Mouse (Mus musculus) heart, embryonic 12.5 days (tissue): ENCODE measurements around the gene Atp2c2. TPM values are rescaled to one million over a fixed set of nuclear protein-coding genes. Genes with fewer than 3 reads are reported as not detected.

Experiments
- ATAC-seq: fragments of 200-750 bp; cut with Nextera tagmentation; 2 replicates; pipeline ENCODE4 v1.8.0; 2017; ENCODE audit warnings: moderate TSS enrichment, moderate library complexity; ENCODE audit not compliant: insufficient number of reproducible peaks, low FRiP score
- H3K27ac ChIP-seq: fragments of 300-500 bp; sonication (generic); 2 replicates; pipeline ENCODE4 v1.5.1; 2016; ENCODE audit warnings: mild to moderate bottlenecking, moderate library complexity; ENCODE audit not compliant: poor library complexity, severe bottlenecking
- H3K27me3 ChIP-seq: fragments of 300-500 bp; sonication (generic); replicated peaks from 2 replicates; pipeline ENCODE4 v1.6.1; 2016; ENCODE audit warnings: mild to moderate bottlenecking, moderate library complexity
- H3K36me3 ChIP-seq: fragments of 300-500 bp; sonication (generic); 2 replicates; pipeline ENCODE4 v1.6.1; 2016; ENCODE audit warnings: mild to moderate bottlenecking, moderate library complexity
- H3K4me1 ChIP-seq: fragments of 300-500 bp; sonication (generic); replicated peaks from 2 replicates; pipeline ENCODE4 v1.6.1; 2016; ENCODE audit warnings: mild to moderate bottlenecking
- H3K4me2 ChIP-seq: fragments of 300-500 bp; sonication (generic); 2 replicates; pipeline ENCODE4 v1.6.1; 2016; ENCODE audit warnings: mild to moderate bottlenecking, moderate library complexity
- H3K4me3 ChIP-seq: fragments of 300-500 bp; sonication (generic); 2 replicates; pipeline ENCODE4 v1.5.1; 2016; ENCODE audit warnings: mild to moderate bottlenecking
- H3K9ac ChIP-seq: fragments of 300-500 bp; sonication (generic); 2 replicates; pipeline ENCODE4 v1.6.1; 2016; ENCODE audit warnings: mild to moderate bottlenecking, moderate library complexity
- H3K9me3 ChIP-seq: fragments of 300-500 bp; sonication (generic); replicated peaks from 2 replicates; pipeline ENCODE4 v1.6.1; 2016; ENCODE audit warnings: mild to moderate bottlenecking, moderate library complexity
- WGBS: fragments of 180-500 bp; shearing (Covaris S2); methylation state at CpG from one replicate; pipeline ENCODE4 v1.1.7; 2016; 5-methylcytosine and 5-hydroxymethylcytosine counted together
- polyA plus RNA-seq: library from polyadenylated mRNA; unstranded; fragments of >200 nt; fragmentation: Nextera tagmentation; extraction: Ambion mirVana; gene quantifications from 2 replicates; pipeline ENCODE4 v1.2.1, GENCODE M21; 2016

Gene Atp2c2
- polyA plus RNA-seq, 1 experiment from 2014 or later = 0.38 TPM

DNA sequence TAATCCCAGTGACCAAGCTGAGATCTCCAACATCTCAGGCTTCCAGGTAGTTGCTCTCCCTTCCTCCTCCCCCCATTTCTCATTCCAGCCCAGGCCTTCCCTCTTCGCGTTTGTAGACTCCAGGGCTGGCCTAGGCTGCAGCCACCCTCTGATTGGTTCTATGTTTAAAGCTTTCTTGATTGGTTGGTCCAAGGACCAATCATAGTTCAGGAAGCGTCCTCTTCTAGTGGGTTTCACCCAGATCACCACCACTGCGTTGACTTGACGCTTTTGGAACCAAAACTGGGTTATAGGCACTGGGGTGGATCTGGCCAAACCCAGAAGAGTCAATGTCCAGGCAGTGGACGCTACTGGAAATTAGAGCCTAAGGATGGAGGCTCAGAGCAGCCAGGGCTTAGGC, 22.5 kb downstream of the Atp2c2 start:
- no peak overlapping the region for H3K4me2 ChIP-seq
- no peaks in the 10 kb centered on the region for H3K9me3 ChIP-seq
- peaks cover 30% of the 10 kb centered on the region for H3K4me1 ChIP-seq
- ATAC-seq = no peak
- H3K27me3 ChIP-seq = 0 out of 2 replicates have a peak, but pooled peaks cover 7% of the 10 kb centered on the region
- H3K4me3 ChIP-seq = no peak overlapping the region
- no peak overlapping the region for H3K9ac ChIP-seq
- no peaks in the 10 kb centered on the region for H3K36me3 ChIP-seq
- no peak overlapping the region for H3K27ac ChIP-seq
- 56% methylated on average over 6 of the region's 6 CpGs for WGBS

DNA sequence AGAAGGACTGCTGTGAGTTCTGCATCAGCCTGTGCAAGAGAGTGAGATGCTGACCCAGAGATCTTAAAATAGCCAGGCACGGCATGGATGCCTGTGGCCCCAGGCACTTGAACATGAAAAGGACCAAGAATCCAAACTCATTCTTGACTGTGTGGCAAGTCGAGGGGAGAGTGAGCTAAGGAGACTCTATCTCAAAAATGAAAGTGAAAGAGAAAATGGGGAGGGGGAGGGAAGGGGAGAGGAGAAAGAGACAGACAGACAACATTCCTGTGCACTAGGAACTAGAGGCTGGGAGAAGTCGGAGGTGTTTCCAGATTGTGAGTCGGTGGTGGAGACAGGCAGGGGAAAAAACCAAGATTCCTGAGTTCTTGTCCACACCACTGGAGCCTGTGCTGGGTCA, 23.9 kb downstream of the Atp2c2 start:
- Histone ChIP-seq H3K27me3 (0 out of 2 replicates have a peak, but pooled peaks cover 7% of the 10 kb centered on the region), H3K4me3 (no peak overlapping the region), H3K9ac (0 out of 2 replicates have a peak overlapping the region, but pooled peaks have one; percentile 32), H3K9me3 (no peaks in the 10 kb centered on the region), H3K27ac (peak overlapping the region; percentile 73), H3K4me2 (peak overlapping the region; percentile 46), H3K4me1 (peaks cover 30% of the 10 kb centered on the region), H3K36me3 (no peaks in the 10 kb centered on the region)
- no peak; the same call in 1 of the 2 replicates for ATAC-seq
- 15% methylated on average over 4 of the region's 4 CpGs for WGBS

GRCm38 (mm10) chr8:119724596-119724995, 24.8 kb downstream of the Atp2c2 start:
- no peak for ATAC-seq
- no peaks in the 10 kb centered on the region for H3K36me3 ChIP-seq
- peak overlapping the region; percentile 73; the same call in 1 of the 2 replicates for H3K27ac ChIP-seq
- H3K4me3 ChIP-seq = no peak overlapping the region
- H3K27me3 ChIP-seq = 0 out of 2 replicates have a peak, but pooled peaks cover 6% of the 10 kb centered on the region
- peaks cover 25% of the 10 kb centered on the region for H3K4me1 ChIP-seq
- WGBS = 72% methylated on average over 6 of the region's 6 CpGs
- no peak overlapping the region for H3K9ac ChIP-seq
- no peak overlapping the region for H3K4me2 ChIP-seq
- no peaks in the 10 kb centered on the region for H3K9me3 ChIP-seq

GRCm38 (mm10) chr8:119727093-119727492, 27.3 kb downstream of the Atp2c2 start:
- Histone ChIP-seq H3K9me3 (no peaks in the 10 kb centered on the region), H3K4me3 (no peak overlapping the region), H3K36me3 (no peaks in the 10 kb centered on the region), H3K27me3 (no peaks in the 10 kb centered on the region), H3K4me1 (peaks cover 28% of the 10 kb centered on the region), H3K27ac (no peak overlapping the region), H3K4me2 (no peak overlapping the region), H3K9ac (no peak overlapping the region)
- no peak for ATAC-seq
- 56% methylated on average over 8 of the region's 8 CpGs for WGBS

DNA sequence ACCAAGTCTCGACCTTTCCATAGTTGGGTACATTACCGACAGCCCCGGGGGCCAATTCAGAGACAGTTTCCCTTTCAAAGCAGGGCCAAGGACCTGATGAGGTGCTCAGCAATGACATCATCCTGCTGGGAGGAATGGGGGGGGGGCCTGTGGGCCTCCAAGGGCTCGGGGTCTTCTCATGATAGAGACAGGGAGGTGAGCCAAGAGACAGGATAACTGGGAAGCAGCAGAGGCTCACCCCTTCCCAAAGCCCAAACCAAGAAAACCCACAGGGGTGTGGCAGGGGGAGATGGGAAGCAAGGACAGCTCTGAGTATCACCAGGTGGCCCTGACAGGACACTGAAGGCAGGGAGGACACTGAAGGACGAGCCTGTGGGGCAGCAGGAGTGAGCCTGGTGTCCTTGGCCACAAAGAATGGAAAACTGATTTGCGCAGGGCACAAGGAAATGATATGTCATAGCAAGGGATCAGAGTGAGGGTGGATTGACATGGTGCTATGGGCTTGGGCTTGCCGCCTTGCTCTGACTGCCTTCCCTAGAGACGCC, 28.6 kb downstream of the Atp2c2 start:
- H3K4me3 ChIP-seq = no peak overlapping the region
- no peaks in the 10 kb centered on the region for H3K9me3 ChIP-seq
- no peak overlapping the region for H3K9ac ChIP-seq
- no peak overlapping the region for H3K27ac ChIP-seq
- no peaks in the 10 kb centered on the region for H3K27me3 ChIP-seq
- no peak overlapping the region for H3K4me2 ChIP-seq
- no peak for ATAC-seq
- no peaks in the 10 kb centered on the region for H3K36me3 ChIP-seq
- WGBS = 78% methylated on average over 8 of the region's 8 CpGs
- H3K4me1 ChIP-seq = peaks cover 15% of the 10 kb centered on the region

DNA sequence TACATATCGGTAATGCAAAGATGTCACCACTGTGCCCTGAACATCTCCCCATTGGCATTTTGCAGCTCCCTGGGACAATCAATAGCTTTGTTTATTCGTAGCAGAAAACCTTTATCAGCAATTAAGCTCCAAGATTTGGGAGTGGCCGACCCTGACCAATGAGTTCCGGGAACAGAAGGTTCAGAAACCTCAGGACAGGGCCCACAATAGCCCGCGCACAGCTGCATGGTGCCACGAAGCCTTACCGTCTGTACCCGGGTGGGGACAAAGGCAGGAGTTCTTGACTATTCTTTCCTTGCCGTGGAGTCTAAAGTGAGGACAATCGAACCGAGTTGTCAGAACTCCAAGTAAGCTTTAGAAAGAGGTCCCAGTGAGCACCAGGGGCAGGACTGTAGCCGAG, 32.3 kb downstream of the Atp2c2 start:
- Histone ChIP-seq H3K9ac (no peak overlapping the region), H3K9me3 (no peaks in the 10 kb centered on the region), H3K36me3 (no peaks in the 10 kb centered on the region), H3K27me3 (no peaks in the 10 kb centered on the region), H3K4me3 (no peak overlapping the region), H3K4me2 (no peak overlapping the region), H3K4me1 (peaks cover 3% of the 10 kb centered on the region; the same call in 1 of the 2 replicates), H3K27ac (no peak overlapping the region)
- 81% methylated on average over 13 of the region's 13 CpGs for WGBS
- no peak for ATAC-seq

GRCm38 (mm10) chr8:119736348-119736917, 36.6 kb downstream of the Atp2c2 start:
- H3K4me1 ChIP-seq = peaks cover 10% of the 10 kb centered on the region
- 87% methylated on average over 10 of the region's 10 CpGs for WGBS
- no peak for ATAC-seq
- H3K36me3 ChIP-seq = no peaks in the 10 kb centered on the region
- no peaks in the 10 kb centered on the region for H3K27me3 ChIP-seq
- no peak overlapping the region for H3K4me2 ChIP-seq
- no peaks in the 10 kb centered on the region for H3K9me3 ChIP-seq
- H3K9ac ChIP-seq = no peak overlapping the region
- H3K4me3 ChIP-seq = no peak overlapping the region
- no peak overlapping the region for H3K27ac ChIP-seq

- Histone ChIP-seq H3K36me3 (no peaks in the 10 kb centered on the region), H3K27me3 (no peaks in the 10 kb centered on the region), H3K9me3 (no peaks in the 10 kb centered on the region), H3K4me1 (peaks cover 10% of the 10 kb centered on the region), H3K4me3 (no peak overlapping the region), H3K4me2 (no peak overlapping the region), H3K27ac (no peak overlapping the region), H3K9ac (no peak overlapping the region)
- ATAC-seq = no peak
- 65% methylated on average over 11 of the region's 11 CpGs for WGBS
These were observed 37.5 kb downstream of the Atp2c2 start for GRCm38 (mm10) chr8:119737093-119737900.

DNA sequence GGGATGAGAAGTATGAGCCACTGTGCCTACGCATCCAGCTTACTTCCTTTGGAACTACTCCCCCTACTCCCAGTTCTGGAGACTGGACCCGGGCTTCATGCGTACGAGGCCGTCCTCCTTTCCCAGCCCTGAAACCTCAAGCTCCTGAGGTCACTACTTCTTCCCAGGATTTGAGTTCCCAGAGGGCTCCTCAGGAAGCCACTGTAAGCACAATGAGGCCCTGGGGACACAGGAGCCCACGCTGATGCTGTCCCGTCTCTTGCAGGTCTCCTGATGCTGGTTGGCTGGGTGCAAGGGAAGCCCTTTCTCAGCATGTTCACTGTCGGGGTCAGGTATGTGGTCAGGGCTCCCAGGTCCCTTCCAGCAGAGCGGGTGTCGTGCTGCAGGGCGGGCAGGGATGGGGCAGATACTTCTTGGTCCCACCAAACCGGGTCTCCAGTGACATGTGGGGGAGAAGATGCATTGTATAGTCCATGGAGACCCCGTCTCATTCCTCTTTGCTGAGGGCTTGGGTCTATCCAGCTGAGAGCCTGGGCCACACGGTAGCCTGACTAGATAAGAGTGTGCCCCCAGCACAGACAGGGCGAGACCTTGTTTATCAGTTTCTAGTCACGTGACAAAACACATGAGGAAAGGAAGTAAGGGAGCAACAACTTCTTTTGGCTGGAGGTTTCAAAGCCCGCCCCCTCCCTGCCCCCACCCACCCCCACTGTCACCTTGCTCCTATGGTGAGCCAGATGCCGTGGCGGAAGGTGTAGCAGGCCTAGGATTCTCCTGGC, 38.5 kb downstream of the Atp2c2 start:
- Histone ChIP-seq H3K4me3 (no peak overlapping the region), H3K27ac (no peak overlapping the region), H3K9me3 (no peaks in the 10 kb centered on the region), H3K27me3 (no peaks in the 10 kb centered on the region), H3K4me1 (peaks cover 13% of the 10 kb centered on the region), H3K36me3 (no peaks in the 10 kb centered on the region), H3K9ac (no peak overlapping the region), H3K4me2 (no peak overlapping the region)
- no peak for ATAC-seq
- WGBS = 63% methylated on average over 19 of the region's 19 CpGs

DNA sequence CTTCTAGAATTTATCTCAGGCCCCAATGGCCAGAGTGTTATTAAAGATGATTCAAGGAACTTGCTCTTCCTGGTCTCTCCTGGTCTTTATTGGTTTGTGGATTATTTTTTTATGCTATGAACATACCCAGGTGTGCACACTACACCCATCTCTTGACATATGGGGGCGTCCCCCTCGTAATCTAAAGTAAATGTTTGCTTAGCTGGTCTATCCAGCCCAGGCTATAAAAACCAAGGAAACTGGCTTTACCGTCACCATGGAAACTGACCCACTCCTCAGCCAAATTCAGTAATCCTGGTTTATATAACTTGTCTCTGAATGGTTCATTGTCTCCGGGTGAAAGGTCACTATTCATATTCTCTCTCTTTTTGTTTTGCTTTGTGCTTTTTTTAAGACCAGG, 40.8 kb downstream of the Atp2c2 start:
- ATAC-seq = no peak
- H3K27ac ChIP-seq = no peak overlapping the region

GRCm38 (mm10) chr8:119742409-119742808, 42.6 kb downstream of the Atp2c2 start:
- peaks cover 29% of the 10 kb centered on the region for H3K4me1 ChIP-seq
- 65% methylated on average over 7 of the region's 7 CpGs for WGBS
- H3K27ac ChIP-seq = no peak overlapping the region
- H3K4me2 ChIP-seq = no peak overlapping the region
- no peak overlapping the region for H3K4me3 ChIP-seq
- H3K27me3 ChIP-seq = no peaks in the 10 kb centered on the region
- no peaks in the 10 kb centered on the region for H3K36me3 ChIP-seq
- H3K9me3 ChIP-seq = no peaks in the 10 kb centered on the region
- no peak overlapping the region for H3K9ac ChIP-seq
- ATAC-seq = no peak

More for the DNA sequence above, 40.8 kb downstream of the Atp2c2 start:
- Histone ChIP-seq H3K9ac (no peak overlapping the region), H3K36me3 (no peaks in the 10 kb centered on the region), H3K4me2 (no peak overlapping the region), H3K9me3 (no peaks in the 10 kb centered on the region), H3K4me1 (peaks cover 29% of the 10 kb centered on the region), H3K4me3 (no peak overlapping the region), H3K27me3 (no peaks in the 10 kb centered on the region)
- WGBS = 71% methylated on average over 4 of the region's 4 CpGs
